8 mouse cellular contexts compared by ENCODE assay signal in genomic region chr5:125141525-125141880, GRCm38 (mm10). TPM values are rescaled to one million over a fixed set of nuclear protein-coding genes. Genes with fewer than 3 reads are reported as not detected.
DNase-seq lines count a peak whose midpoint lies in the region; ATAC-seq and TF ChIP-seq lines count a peak whose summit lies in the region.

No protein-coding gene starts in this region.

- H3K9ac ChIP-seq in forebrain, embryonic 12.5 days = peak overlapping the region; percentile 51
- H3K9ac ChIP-seq in limb, embryonic 13.5 days = peak overlapping the region; percentile 55
- peak overlapping the region; percentile 44; the same call in 1 of the 2 replicates for H3K9ac ChIP-seq in neural tube, embryonic 12.5 days

- peak; percentile 54 to 73 for DNase-seq in layer of hippocampus, adult 18-20 months (ENCODE audit: low spot score in 2 of 2)
- DNase-seq in layer of hippocampus, postnatal 10 days (ENCODE audit: low spot score in 2 of 2) = no peak
- no peak for DNase-seq in retina, postnatal 1 day
- DNase-seq in retina, embryonic 14.5 days (ENCODE audit: low spot score) = no peak

- H3K4me1 ChIP-seq in bone marrow macrophage, adult 2 months (ENCODE audit: control insufficient read depth, insufficient read depth, low read length) = peaks cover 81% of the 10 kb centered on the region
- H3K4me1 ChIP-seq in forebrain, embryonic 12.5 days = peaks cover 82% of the 10 kb centered on the region
- peaks cover 94% of the 10 kb centered on the region for H3K4me1 ChIP-seq in limb, embryonic 13.5 days
- H3K4me1 ChIP-seq in neural tube, embryonic 12.5 days = peaks cover 80% of the 10 kb centered on the region

- no peaks in the 10 kb centered on the region for H3K36me3 ChIP-seq in forebrain, embryonic 12.5 days (replicated peaks)
- no peaks in the 10 kb centered on the region for H3K36me3 ChIP-seq in limb, embryonic 13.5 days
- no peaks in the 10 kb centered on the region for H3K36me3 ChIP-seq in neural tube, embryonic 12.5 days

- no peak for TF ChIP-seq CTCF in bone marrow macrophage, adult 2 months (IDR thresholded peaks at IDR 0.05; ENCODE audit: low read depth, low read length)

- H3K4me3 ChIP-seq in bone marrow macrophage, adult 2 months (ENCODE audit: insufficient read depth, low read length) = peak overlapping the region; percentile 57
- H3K4me3 ChIP-seq in forebrain, embryonic 12.5 days (replicated peaks) = peak overlapping the region; percentile 18; the same call in 1 of the 2 replicates
- peak overlapping the region; percentile 43 for H3K4me3 ChIP-seq in limb, embryonic 13.5 days
- no peak overlapping the region for H3K4me3 ChIP-seq in neural tube, embryonic 12.5 days

- H3K4me2 ChIP-seq in forebrain, embryonic 12.5 days = peak overlapping the region; percentile 61
- peak overlapping the region; percentile 82 for H3K4me2 ChIP-seq in limb, embryonic 13.5 days (replicated peaks)
- peak overlapping the region; percentile 57 for H3K4me2 ChIP-seq in neural tube, embryonic 12.5 days (replicated peaks)

- ATAC-seq in forebrain, embryonic 12.5 days (ENCODE audit: low FRiP score) = peak; percentile 61
- ATAC-seq in limb, embryonic 13.5 days (ENCODE audit: low FRiP score, low read depth) = peak; percentile 68
- peak; percentile 75 for ATAC-seq in neural tube, embryonic 12.5 days (ENCODE audit: low FRiP score, low read depth)

- no peaks in the 10 kb centered on the region for H3K27me3 ChIP-seq in forebrain, embryonic 12.5 days
- no peaks in the 10 kb centered on the region for H3K27me3 ChIP-seq in limb, embryonic 13.5 days
- no peaks in the 10 kb centered on the region for H3K27me3 ChIP-seq in neural tube, embryonic 12.5 days (replicated peaks)

- 0% methylated on average over 7 of the region's 7 CpGs for WGBS in forebrain, embryonic 12.5 days
- 2% methylated on average over 7 of the region's 7 CpGs for WGBS in limb, embryonic 13.5 days
- 2% methylated on average over 7 of the region's 7 CpGs for WGBS in neural tube, embryonic 12.5 days

- peak overlapping the region; percentile 97 for H3K27ac ChIP-seq in bone marrow macrophage, adult 2 months (ENCODE audit: insufficient read depth, low read depth, low read length)
- peak overlapping the region; percentile 100 for H3K27ac ChIP-seq in forebrain, embryonic 12.5 days
- H3K27ac ChIP-seq in limb, embryonic 13.5 days = peak overlapping the region; percentile 100
- peak overlapping the region; percentile 96 for H3K27ac ChIP-seq in neural tube, embryonic 12.5 days

- H3K9me3 ChIP-seq in forebrain, embryonic 12.5 days = no peaks in the 10 kb centered on the region
- no peaks in the 10 kb centered on the region for H3K9me3 ChIP-seq in limb, embryonic 13.5 days
- H3K9me3 ChIP-seq in neural tube, embryonic 12.5 days = no peaks in the 10 kb centered on the region

- no peak for TF ChIP-seq POLR2A in bone marrow macrophage, adult 2 months (IDR thresholded peaks at IDR 0.05; ENCODE audit: borderline replicate concordance, low read depth, low read length)

RNA-seq across cellular contexts. Expression of gene Ncor2, which starts 37.5 kb away (rescaled TPM):
- 100 to 1,000 TPM; 291 to 298 TPM for total RNA-seq in layer of hippocampus, adult 18-20 months (2021)
- total RNA-seq in layer of hippocampus, postnatal 10 days (2021) = 100 to 1,000 TPM; 171 to 187 TPM
- polyA plus RNA-seq in bone marrow macrophage, adult 2 months (2012; ENCODE audit: insufficient read depth, insufficient read length, missing spikeins) = 61.5 and 71.5 TPM in 2 replicates
- 26.0 and 27.0 TPM in 2 replicates for polyA plus RNA-seq in forebrain, embryonic 12.5 days (2016; fragmentation: Nextera tagmentation; extraction: Ambion mirVana)
- 33.9 and 34.9 TPM in 2 replicates for polyA plus RNA-seq in limb, embryonic 13.5 days (2015; fragmentation: Nextera tagmentation; extraction: Ambion mirVana)
- 36.0 and 36.9 TPM in 2 replicates for polyA plus RNA-seq in neural tube, embryonic 12.5 days (2016; fragmentation: Nextera tagmentation; extraction: Ambion mirVana)

Comparison
In these comparisons a context has a peak if more than half of its experiments do, and no peak if none do; other contexts are left out.
1. DNase-seq: peak in layer of hippocampus, adult 18-20 months (2 of 2); none in layer of hippocampus, postnatal 10 days (0 of 2), retina, postnatal 1 day (single experiment) and retina, embryonic 14.5 days (single experiment).
2. Peak in every context shown above with its lines, with median percentiles within 50 percentile points of each other: H3K27ac ChIP-seq, ATAC-seq, H3K4me2 ChIP-seq and H3K9ac ChIP-seq.